Mouse (Mus musculus): ENCODE measurements around the gene Alpl. TPM values are rescaled to one million over a fixed set of nuclear protein-coding genes. Genes with fewer than 3 reads are reported as not detected.

Gene Alpl
- polyA plus RNA-seq, 1 experiment from 2014 or later = 3.0 TPM

GRCm38 (mm10) chr4:137752471-137752870 lies 43.7 kb downstream of the Alpl start:
- Histone ChIP-seq H3K4me1 (ENCODE audit: insufficient read depth, low read depth, low read length) (peaks cover 10% of the 10 kb centered on the region; the same call in 1 of the 2 replicates), H3K27me3 (replicated peaks; ENCODE audit: insufficient read depth, low read length) (no peaks in the 10 kb centered on the region), H3K27ac (ENCODE audit: low read length) (no peak overlapping the region), H3K36me3 (ENCODE audit: insufficient read depth, low read length) (no peaks in the 10 kb centered on the region), H3K4me3 (ENCODE audit: low read depth, low read length) (no peak overlapping the region), H3K9ac (replicated peaks; ENCODE audit: low read depth) (no peak overlapping the region), H3K4me2 (replicated peaks; ENCODE audit: low read depth, low read length) (no peak overlapping the region), H3K9me3 (ENCODE audit: low read length) (no peaks in the 10 kb centered on the region)
- ATAC-seq (no peak), DNase-seq (ENCODE audit: low spot score) (no peak)
- WGBS = 81% methylated on average over 15 of the region's 15 CpGs
- TF ChIP-seq EP300 (IDR thresholded peaks at IDR 0.05) = no peak
- TF ChIP-seq CTCF (IDR thresholded peaks at IDR 0.05) = no peak

DNA sequence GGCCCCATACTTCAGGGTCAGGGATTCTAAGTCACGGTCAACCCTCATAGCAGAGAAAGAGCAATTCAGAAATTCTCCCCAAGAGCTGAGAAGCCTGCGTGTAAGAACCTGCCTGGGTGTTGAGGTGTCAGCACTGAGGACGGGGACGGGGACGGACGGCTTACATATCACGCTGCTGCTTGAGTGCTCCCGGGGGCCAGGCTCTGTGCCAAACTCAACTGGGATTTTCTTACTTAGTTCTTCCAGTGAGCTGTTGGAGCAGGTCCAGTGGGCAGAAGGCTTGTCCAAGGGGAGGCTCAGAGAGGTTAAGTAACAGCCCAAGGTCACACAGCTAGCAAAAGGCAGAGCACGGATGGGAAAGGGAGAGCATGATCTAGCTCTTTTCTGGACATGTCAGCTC lies 44.5 kb downstream of the Alpl start:
- Histone ChIP-seq H3K27me3 (replicated peaks; ENCODE audit: insufficient read depth, low read length) (no peaks in the 10 kb centered on the region), H3K9ac (replicated peaks; ENCODE audit: low read depth) (no peak overlapping the region), H3K4me3 (ENCODE audit: low read depth, low read length) (no peak overlapping the region), H3K36me3 (ENCODE audit: insufficient read depth, low read length) (no peaks in the 10 kb centered on the region), H3K27ac (ENCODE audit: low read length) (no peak overlapping the region), H3K9me3 (ENCODE audit: low read length) (no peaks in the 10 kb centered on the region), H3K4me2 (replicated peaks; ENCODE audit: low read depth, low read length) (no peak overlapping the region), H3K4me1 (ENCODE audit: insufficient read depth, low read depth, low read length) (peaks cover 10% of the 10 kb centered on the region; the same call in 1 of the 2 replicates)
- DNase-seq (ENCODE audit: low spot score) = peak; percentile 51
- peak; percentile 38; the same call in 1 of the 2 replicates for ATAC-seq
- WGBS = 26% methylated on average over 9 of the region's 9 CpGs
- no peak for TF ChIP-seq EP300 (IDR thresholded peaks at IDR 0.05)
- no peak for TF ChIP-seq CTCF (IDR thresholded peaks at IDR 0.05)

DNA sequence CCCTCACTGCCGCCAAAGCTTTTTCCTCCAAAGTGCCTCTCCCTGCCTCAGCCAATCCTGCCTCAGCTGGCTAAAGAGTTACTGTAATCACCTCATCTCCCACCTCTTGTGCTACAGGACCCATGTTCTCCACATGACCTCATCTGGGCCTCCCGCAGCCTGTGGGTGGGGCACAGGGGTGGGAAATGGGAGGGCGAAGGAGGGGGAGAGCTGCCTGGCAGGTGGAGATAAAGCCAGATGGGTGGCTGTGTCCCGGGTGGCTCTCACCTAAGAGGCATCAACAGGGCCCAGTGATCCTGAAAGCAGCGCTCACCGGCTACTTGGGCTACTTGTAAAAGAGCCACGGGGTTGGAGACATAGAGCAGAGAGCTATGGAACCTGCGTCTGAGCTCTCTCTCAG lies 44.9 kb downstream of the Alpl start:
- WGBS = 56% methylated on average over 8 of the region's 8 CpGs
- no peak for DNase-seq (ENCODE audit: low spot score)

DNA sequence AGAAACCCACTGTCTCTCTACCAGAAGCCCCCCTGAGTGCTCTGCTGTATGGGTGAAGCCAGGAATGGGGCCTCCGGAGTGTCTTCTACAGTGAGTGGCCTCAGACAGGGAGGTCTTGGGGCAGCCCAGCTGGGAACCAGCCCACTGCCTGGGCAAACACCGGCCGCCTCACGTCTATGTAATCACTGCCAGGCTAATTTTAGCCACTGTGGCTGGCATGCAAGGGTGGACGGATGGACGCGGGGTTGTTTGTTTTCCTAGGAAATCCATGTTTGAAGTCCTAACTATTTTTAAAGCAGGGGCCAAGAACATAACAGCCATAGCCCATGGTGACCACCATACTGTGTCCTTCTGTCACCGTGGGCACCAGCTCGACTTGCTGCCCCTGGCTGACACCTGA lies 46.1 kb downstream of the Alpl start:
- Histone ChIP-seq H3K9ac (replicated peaks; ENCODE audit: low read depth) (no peak overlapping the region), H3K4me3 (ENCODE audit: low read depth, low read length) (no peak overlapping the region), H3K9me3 (ENCODE audit: low read length) (no peaks in the 10 kb centered on the region), H3K36me3 (ENCODE audit: insufficient read depth, low read length) (no peaks in the 10 kb centered on the region), H3K4me2 (replicated peaks; ENCODE audit: low read depth, low read length) (no peak overlapping the region), H3K4me1 (ENCODE audit: insufficient read depth, low read depth, low read length) (peaks cover 10% of the 10 kb centered on the region; the same call in 1 of the 2 replicates), H3K27me3 (replicated peaks; ENCODE audit: insufficient read depth, low read length) (no peaks in the 10 kb centered on the region), H3K27ac (ENCODE audit: low read length) (no peak overlapping the region)
- no peak for TF ChIP-seq EP300 (IDR thresholded peaks at IDR 0.05)
- no peak for TF ChIP-seq CTCF (IDR thresholded peaks at IDR 0.05)
- DNase-seq (ENCODE audit: low spot score) (no peak), ATAC-seq (no peak)
- 33% methylated on average over 9 of the region's 9 CpGs for WGBS

More for the DNA sequence above, 44.9 kb downstream of the Alpl start:
- H3K4me2 ChIP-seq (replicated peaks; ENCODE audit: low read depth, low read length) = no peak overlapping the region
- ATAC-seq = peak; percentile 32; the same call in 1 of the 2 replicates
- no peaks in the 10 kb centered on the region for H3K27me3 ChIP-seq (replicated peaks; ENCODE audit: insufficient read depth, low read length)
- no peaks in the 10 kb centered on the region for H3K9me3 ChIP-seq (ENCODE audit: low read length)
- TF ChIP-seq EP300 (IDR thresholded peaks at IDR 0.05) (no peak), CTCF (IDR thresholded peaks at IDR 0.05) (no peak)
- H3K4me1 ChIP-seq (ENCODE audit: insufficient read depth, low read depth, low read length) = peaks cover 10% of the 10 kb centered on the region; the same call in 1 of the 2 replicates
- no peak overlapping the region for H3K9ac ChIP-seq (replicated peaks; ENCODE audit: low read depth)
- no peak overlapping the region for H3K4me3 ChIP-seq (ENCODE audit: low read depth, low read length)
- no peaks in the 10 kb centered on the region for H3K36me3 ChIP-seq (ENCODE audit: insufficient read depth, low read length)
- no peak overlapping the region for H3K27ac ChIP-seq (ENCODE audit: low read length)

DNA sequence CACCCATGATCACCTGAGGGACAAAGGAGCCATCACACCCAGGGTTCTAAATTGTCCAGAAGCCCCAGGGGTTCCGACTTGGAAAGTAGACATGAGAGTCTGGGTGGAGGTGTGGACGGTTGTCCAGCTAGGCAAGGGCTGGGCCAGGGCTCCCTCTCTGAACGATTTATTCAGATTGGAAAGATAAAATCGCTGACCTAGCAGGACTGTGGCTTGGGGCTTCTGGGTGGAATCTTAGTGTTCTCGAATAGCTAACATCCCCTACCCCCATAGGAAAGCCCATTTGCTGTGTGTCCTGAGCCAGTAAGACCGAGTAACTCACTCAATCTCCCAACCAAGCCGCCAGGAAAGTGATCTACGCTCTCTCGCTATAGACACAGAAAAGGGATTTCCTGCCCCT lies 46.5 kb downstream of the Alpl start:
- Histone ChIP-seq H3K9ac (replicated peaks; ENCODE audit: low read depth) (no peak overlapping the region), H3K27ac (ENCODE audit: low read length) (no peak overlapping the region), H3K4me3 (ENCODE audit: low read depth, low read length) (no peak overlapping the region), H3K9me3 (ENCODE audit: low read length) (no peaks in the 10 kb centered on the region), H3K36me3 (ENCODE audit: insufficient read depth, low read length) (no peaks in the 10 kb centered on the region), H3K4me2 (replicated peaks; ENCODE audit: low read depth, low read length) (no peak overlapping the region), H3K4me1 (ENCODE audit: insufficient read depth, low read depth, low read length) (peaks cover 10% of the 10 kb centered on the region; the same call in 1 of the 2 replicates), H3K27me3 (replicated peaks; ENCODE audit: insufficient read depth, low read length) (no peaks in the 10 kb centered on the region)
- DNase-seq (ENCODE audit: low spot score) (no peak), ATAC-seq (no peak)
- 60% methylated on average over 9 of the region's 9 CpGs for WGBS
- TF ChIP-seq CTCF (IDR thresholded peaks at IDR 0.05) (no peak), EP300 (IDR thresholded peaks at IDR 0.05) (no peak)

DNA sequence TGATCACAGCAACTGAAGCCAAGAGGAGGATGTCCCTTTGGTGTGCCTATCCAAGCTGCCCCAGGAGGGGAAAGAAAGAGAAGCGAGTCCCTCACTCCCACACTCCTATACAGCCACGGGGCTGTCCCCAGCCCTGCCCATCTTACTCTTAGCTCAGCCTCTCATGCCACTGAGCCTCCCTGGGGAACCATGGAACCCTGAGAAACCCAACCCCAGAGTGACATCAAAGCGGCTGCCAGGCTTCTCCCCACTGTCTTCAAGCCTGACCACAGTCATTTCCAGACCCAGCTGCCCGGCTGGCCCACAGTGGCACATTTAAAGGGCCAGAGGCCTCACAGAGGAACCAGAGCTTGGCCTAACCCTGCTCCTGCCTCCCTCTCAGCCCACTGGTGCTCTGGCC lies 47.5 kb downstream of the Alpl start:
- Histone ChIP-seq H3K27me3 (replicated peaks; ENCODE audit: insufficient read depth, low read length) (no peaks in the 10 kb centered on the region), H3K9me3 (ENCODE audit: low read length) (no peaks in the 10 kb centered on the region), H3K4me2 (replicated peaks; ENCODE audit: low read depth, low read length) (no peak overlapping the region), H3K4me3 (ENCODE audit: low read depth, low read length) (no peak overlapping the region), H3K36me3 (ENCODE audit: insufficient read depth, low read length) (no peaks in the 10 kb centered on the region), H3K9ac (replicated peaks; ENCODE audit: low read depth) (no peak overlapping the region), H3K27ac (ENCODE audit: low read length) (no peak overlapping the region), H3K4me1 (ENCODE audit: insufficient read depth, low read depth, low read length) (peaks cover 10% of the 10 kb centered on the region; the same call in 1 of the 2 replicates)
- 77% methylated on average over 4 of the region's 4 CpGs for WGBS
- no peak for DNase-seq (ENCODE audit: low spot score)
- TF ChIP-seq CTCF (IDR thresholded peaks at IDR 0.05) (no peak), EP300 (IDR thresholded peaks at IDR 0.05) (no peak)
- ATAC-seq = no peak

- Histone ChIP-seq H3K9ac (replicated peaks; ENCODE audit: low read depth) (no peak overlapping the region), H3K4me2 (replicated peaks; ENCODE audit: low read depth, low read length) (no peak overlapping the region), H3K4me3 (ENCODE audit: low read depth, low read length) (no peak overlapping the region), H3K9me3 (ENCODE audit: low read length) (no peaks in the 10 kb centered on the region), H3K4me1 (ENCODE audit: insufficient read depth, low read depth, low read length) (peaks cover 10% of the 10 kb centered on the region; the same call in 1 of the 2 replicates), H3K27ac (ENCODE audit: low read length) (no peak overlapping the region), H3K27me3 (replicated peaks; ENCODE audit: insufficient read depth, low read length) (no peaks in the 10 kb centered on the region), H3K36me3 (ENCODE audit: insufficient read depth, low read length) (no peaks in the 10 kb centered on the region)
- WGBS = 64% methylated on average over 5 of the region's 5 CpGs
- no peak for DNase-seq (ENCODE audit: low spot score)
- no peak for TF ChIP-seq EP300 (IDR thresholded peaks at IDR 0.05)
- no peak for TF ChIP-seq CTCF (IDR thresholded peaks at IDR 0.05)
- no peak for ATAC-seq
Observed at GRCm38 (mm10) chr4:137747590-137747989, 48.6 kb downstream of the Alpl start.
